Comparison of ENCODE assay signal across 10 mouse cellular contexts in genomic region chr10:4126335-4127012, GRCm38 (mm10).
DNase-seq lines count a peak whose midpoint lies in the region; ATAC-seq and TF ChIP-seq lines count a peak whose summit lies in the region.
"Had no signal": no experiment of that assay in that cellular context is flagged by ENCODE, and none has a peak within 500 bp of the region (broad histone marks: within the 10 kb centered on the region; RNA-seq: fewer than 3 reads in every experiment).

No protein-coding gene starts in this region.

- DNase-seq in heart, embryonic 10.5 days (ENCODE audit: low spot score): no peak
- DNase-seq in heart, adult 2 months: no peak
- DNase-seq in spleen, postnatal 36 days (ENCODE audit: low spot score in 2 of 2): peak; percentile 8 to 19
- DNase-seq in spleen, postnatal 14 days (ENCODE audit: low spot score in 2 of 2): no peak
- DNase-seq in urinary bladder, postnatal 14 days (ENCODE audit: low spot score): no peak
- no peak for DNase-seq in ovary, adult 18-20 months (ENCODE audit: low spot score)
- DNase-seq: adrenal gland, postnatal 25 days; thymus, postnatal 25 days had no signal

- no peaks in the 10 kb centered on the region for H3K27me3 ChIP-seq in heart, embryonic 10.5 days (ENCODE audit: insufficient read depth, poor library complexity, severe bottlenecking)
- H3K27me3 ChIP-seq in heart, adult 2 months (ENCODE audit: control insufficient read depth, insufficient read depth, low read length): no peaks in the 10 kb centered on the region
- no peaks in the 10 kb centered on the region for H3K27me3 ChIP-seq in limb, embryonic 15.5 days
- no peaks in the 10 kb centered on the region for H3K27me3 ChIP-seq in hindbrain, embryonic 16.5 days (replicated peaks; ENCODE audit: control insufficient read depth, insufficient read depth, low read length)

- 54% methylated on average over 8 of the region's 8 CpGs for WGBS in heart, embryonic 10.5 days
- 66% methylated on average over 8 of the region's 8 CpGs for WGBS in heart, adult 2 months
- 66% methylated on average over 8 of the region's 8 CpGs for WGBS in limb, embryonic 15.5 days
- WGBS in hindbrain, embryonic 16.5 days: 58% methylated on average over 8 of the region's 8 CpGs

- no peak for TF ChIP-seq CTCF in heart, adult 2 months (IDR thresholded peaks at IDR 0.05)

- no peak overlapping the region for H3K9ac ChIP-seq in heart, adult 2 months (ENCODE audit: low read depth, low read length)
- H3K9ac ChIP-seq in limb, embryonic 15.5 days: no peak overlapping the region
- no peak overlapping the region for H3K9ac ChIP-seq in hindbrain, embryonic 16.5 days (ENCODE audit: low read depth, low read length)

- H3K4me3 ChIP-seq in heart, embryonic 10.5 days: no peak overlapping the region
- H3K4me3 ChIP-seq in heart, adult 2 months: no peak overlapping the region
- no peak overlapping the region for H3K4me3 ChIP-seq in limb, embryonic 15.5 days
- no peak overlapping the region for H3K4me3 ChIP-seq in hindbrain, embryonic 16.5 days (ENCODE audit: low read length)

- H3K36me3 ChIP-seq in heart, embryonic 10.5 days: no peaks in the 10 kb centered on the region; the same call in 1 of the 2 replicates
- peaks cover 5% of the 10 kb centered on the region for H3K36me3 ChIP-seq in heart, adult 2 months (ENCODE audit: control insufficient read depth, insufficient read depth, low read length)
- no peaks in the 10 kb centered on the region for H3K36me3 ChIP-seq in limb, embryonic 15.5 days
- no peaks in the 10 kb centered on the region for H3K36me3 ChIP-seq in hindbrain, embryonic 16.5 days (ENCODE audit: control insufficient read depth, insufficient read depth, low read length)

- no peak overlapping the region for H3K4me2 ChIP-seq in limb, embryonic 15.5 days
- H3K4me2 ChIP-seq in hindbrain, embryonic 16.5 days (ENCODE audit: low read length): no peak overlapping the region

- ATAC-seq in limb, embryonic 15.5 days (ENCODE audit: insufficient number of reproducible peaks, low FRiP score, low TSS enrichment, low read depth): no peak
- ATAC-seq in hindbrain, embryonic 16.5 days: no peak

- TF ChIP-seq POLR2A in heart, adult 2 months (IDR thresholded peaks at IDR 0.05; ENCODE audit: insufficient read depth, low read depth, low read length): no peak

- peaks cover 22% of the 10 kb centered on the region for H3K4me1 ChIP-seq in heart, embryonic 10.5 days
- H3K4me1 ChIP-seq in heart, adult 2 months (ENCODE audit: control insufficient read depth, insufficient read depth, low read length): peaks cover 11% of the 10 kb centered on the region
- peaks cover 14% of the 10 kb centered on the region; the same call in 1 of the 2 replicates for H3K4me1 ChIP-seq in limb, embryonic 15.5 days
- H3K4me1 ChIP-seq in hindbrain, embryonic 16.5 days (ENCODE audit: control insufficient read depth, insufficient read depth, low read depth, low read length): no peaks in the 10 kb centered on the region; the same call in 1 of the 2 replicates

- no peaks in the 10 kb centered on the region for H3K79me2 ChIP-seq in heart, adult 2 months (replicated peaks; ENCODE audit: control insufficient read depth, insufficient read depth, low read length)

- H3K27ac ChIP-seq in heart, embryonic 10.5 days: peak overlapping the region; percentile 78
- H3K27ac ChIP-seq in heart, adult 2 months: no peak overlapping the region; the same call in 1 of the 2 replicates
- H3K27ac ChIP-seq in limb, embryonic 15.5 days: peak overlapping the region; percentile 43; the same call in 1 of the 2 replicates
- H3K27ac ChIP-seq in hindbrain, embryonic 16.5 days (ENCODE audit: low read depth, low read length): no peak overlapping the region

- intact Hi-C loops in heart, adult 2 months (cut with DNase I): no loop called here

- TF ChIP-seq EP300 in heart, adult 2 months (IDR thresholded peaks at IDR 0.05; ENCODE audit: insufficient read depth, low read depth, low read length): no peak

- no peaks in the 10 kb centered on the region for H3K9me3 ChIP-seq in heart, embryonic 10.5 days
- no peaks in the 10 kb centered on the region for H3K9me3 ChIP-seq in limb, embryonic 15.5 days
- no peaks in the 10 kb centered on the region for H3K9me3 ChIP-seq in hindbrain, embryonic 16.5 days (ENCODE audit: control insufficient read depth, low read length)

Comparison
In these comparisons a context has a peak if more than half of its experiments do, and no peak if none do; other contexts are left out.
1. DNase-seq: peak in spleen, postnatal 36 days (2 of 2); none in heart, embryonic 10.5 days (single experiment), heart, adult 2 months (0 of 2), spleen, postnatal 14 days (0 of 2), urinary bladder, postnatal 14 days (single experiment) and ovary, adult 18-20 months (single experiment).
2. H3K27ac ChIP-seq: peak in heart, embryonic 10.5 days (single experiment) and limb, embryonic 15.5 days (single experiment); none in heart, adult 2 months (single experiment) and hindbrain, embryonic 16.5 days (single experiment).